Mouse (Mus musculus): ENCODE data around the gene Rps19bp1.

DNA sequence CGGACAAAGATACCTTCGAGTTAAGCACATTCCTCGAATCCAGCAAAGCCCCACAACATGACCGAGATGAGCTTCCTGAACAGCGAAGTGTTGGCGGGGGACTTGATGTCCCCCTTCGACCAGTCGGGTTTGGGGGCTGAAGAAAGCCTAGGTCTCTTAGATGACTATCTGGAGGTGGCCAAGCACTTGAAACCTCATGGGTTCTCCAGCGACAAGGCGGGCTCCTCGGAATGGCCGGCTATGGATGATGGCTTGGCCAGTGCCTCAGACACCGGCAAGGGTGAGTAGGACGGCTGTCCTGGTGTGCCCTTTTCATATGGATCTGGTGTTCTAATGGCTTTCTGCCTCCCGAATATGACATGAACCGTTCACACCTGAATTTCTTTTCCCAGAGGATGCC lies 7.9 kb downstream of the Rps19bp1 start:
- TF ChIP-seq POLR2A (IDR thresholded peaks at IDR 0.05; ENCODE audit: borderline replicate concordance, extremely low read depth, low read depth, low read length) (no peak), CTCF (IDR thresholded peaks at IDR 0.05; ENCODE audit: insufficient read depth, low read length) (no peak)

Data from lung, adult 2 months (tissue).